Mouse (Mus musculus) intestine, embryonic 14.5 days (tissue): ENCODE results near the gene Klhdc8b. TPM values are rescaled to one million over a fixed set of nuclear protein-coding genes. Genes with fewer than 3 reads are reported as not detected.
A peak's percentile ranks its signal among the peaks of the same experiment; 100 is the strongest.

Experiments
- ATAC-seq: fragments of 200-750 bp; cut with Nextera tagmentation; replicated peaks from 2 replicates; pipeline ENCODE4 v1.8.0; 2017; ENCODE audit warnings: low read depth, moderate number of reproducible peaks, moderate TSS enrichment, moderate library complexity; ENCODE audit not compliant: low FRiP score, low TSS enrichment
- DNase-seq: peaks from one replicate; pipeline ENCODE4 v3.0.0-alpha.2; 2018; ENCODE audit warnings: low spot score
- H3K27ac ChIP-seq: fragments of 300-500 bp; sonication (generic); 2 replicates; pipeline ENCODE4 v1.5.1; 2014; ENCODE audit warnings: low read depth, mild to moderate bottlenecking, control low read depth
- H3K27me3 ChIP-seq: fragments of 300-500 bp; sonication (generic); replicated peaks from 2 replicates; pipeline ENCODE4 v1.6.1; 2014; ENCODE audit warnings: low read length, control low read depth; ENCODE audit not compliant: control insufficient read depth, insufficient read depth
- H3K36me3 ChIP-seq: fragments of 300-500 bp; sonication (generic); 2 replicates; pipeline ENCODE4 v1.6.1; 2014; ENCODE audit warnings: low read length, control low read depth; ENCODE audit not compliant: control insufficient read depth, insufficient read depth
- H3K4me1 ChIP-seq: fragments of 300-500 bp; sonication (generic); replicated peaks from 2 replicates; pipeline ENCODE4 v1.6.1; 2014; ENCODE audit warnings: low read length, control low read depth, mixed read lengths; ENCODE audit not compliant: control insufficient read depth, insufficient read depth
- H3K4me2 ChIP-seq: fragments of 300-500 bp; sonication (generic); 2 replicates; pipeline ENCODE4 v1.6.1; 2014; ENCODE audit warnings: low read length
- H3K4me3 ChIP-seq: fragments of 300-500 bp; sonication (generic); 2 replicates; pipeline ENCODE4 v1.5.1; 2014; ENCODE audit warnings: low read depth, low read length, control low read depth, mixed read lengths
- H3K9ac ChIP-seq: fragments of 300-500 bp; sonication (generic); 2 replicates; pipeline ENCODE4 v1.6.1; 2014; ENCODE audit warnings: mild to moderate bottlenecking, low read length
- H3K9me3 ChIP-seq: fragments of 300-500 bp; sonication (generic); 2 replicates; pipeline ENCODE4 v1.6.1; 2016; ENCODE audit warnings: low read length, control low read depth; ENCODE audit not compliant: control insufficient read depth
- WGBS: fragments of 180-500 bp; shearing (Covaris S2); extraction: QIAGEN DNeasy Blood & Tissue Kit; methylation state at CpG from one replicate; pipeline ENCODE4 v1.1.7; 2014; 5-methylcytosine and 5-hydroxymethylcytosine counted together
- polyA plus RNA-seq: library from polyadenylated mRNA; unstranded; fragments of >200 nt; fragmentation: Nextera tagmentation; extraction: Ambion mirVana; gene quantifications from 2 replicates; pipeline ENCODE4 v1.2.1, GENCODE M21; 2014

The Klhdc8b gene
- polyA plus RNA-seq, 1 experiment from 2014 or later, result 59.9 TPM

- Histone ChIP-seq H3K9ac (peak overlapping the region; percentile 60), H3K27ac (peak overlapping the region; percentile 71), H3K4me3 (peak overlapping the region; percentile 59)
Observed at GRCm38 (mm10) chr9:108451170-108451493, 10.2 kb downstream of the Klhdc8b start.

GRCm38 (mm10) chr9:108450292-108451169, 10.8 kb downstream of the Klhdc8b start:
- Histone ChIP-seq H3K9ac (peak overlapping the region; percentile 60), H3K27ac (peak overlapping the region; percentile 71), H3K4me3 (peak overlapping the region; percentile 59), H3K4me1 (peaks cover 34% of the 10 kb centered on the region), H3K27me3 (no peaks in the 10 kb centered on the region), H3K4me2 (peak overlapping the region; percentile 89), H3K9me3 (no peaks in the 10 kb centered on the region), H3K36me3 (peaks cover 12% of the 10 kb centered on the region)
- ATAC-seq (peak; percentile 45), DNase-seq (peak; percentile 78)
- WGBS, result 57% methylated on average over 21 of the region's 21 CpGs

More at GRCm38 (mm10) chr9:108451170-108451493, 10.2 kb downstream of the Klhdc8b start:
- DNase-seq (no peak), ATAC-seq (no peak)
- H3K9me3 ChIP-seq, result no peaks in the 10 kb centered on the region
- H3K4me1 ChIP-seq, result peaks cover 34% of the 10 kb centered on the region
- H3K4me2 ChIP-seq, result peak overlapping the region; percentile 89
- H3K27me3 ChIP-seq, result no peaks in the 10 kb centered on the region
- H3K36me3 ChIP-seq, result peaks cover 12% of the 10 kb centered on the region
- 88% methylated on average over 6 of the region's 6 CpGs for WGBS

- H3K9ac ChIP-seq, result no peak overlapping the region
- peak overlapping the region; percentile 71; the same call in 1 of the 2 replicates for H3K27ac ChIP-seq
- H3K27me3 ChIP-seq, result no peaks in the 10 kb centered on the region
- H3K9me3 ChIP-seq, result no peaks in the 10 kb centered on the region
- peaks cover 12% of the 10 kb centered on the region for H3K36me3 ChIP-seq
- H3K4me3 ChIP-seq, result peak overlapping the region; percentile 59
- DNase-seq, result peak; percentile 66
- H3K4me2 ChIP-seq, result peak overlapping the region; percentile 89
- peaks cover 34% of the 10 kb centered on the region for H3K4me1 ChIP-seq
- 0 out of 2 replicates have a peak, but pooled peaks have one; percentile 2 for ATAC-seq
- WGBS, result 52% methylated on average over 4 of the region's 4 CpGs
Observed at GRCm38 (mm10) chr9:108449860-108450259, 11.5 kb downstream of the Klhdc8b start.

GRCm38 (mm10) chr9:108445125-108445524, 16.3 kb downstream of the Klhdc8b start:
- H3K9ac ChIP-seq, result no peak overlapping the region

GRCm38 (mm10) chr9:108441236-108441919, 20.0 kb downstream of the Klhdc8b start:
- ATAC-seq (no peak), DNase-seq (no peak)
- no peaks in the 10 kb centered on the region for H3K9me3 ChIP-seq
- no peak overlapping the region for H3K4me2 ChIP-seq
- H3K27ac ChIP-seq, result no peak overlapping the region
- no peak overlapping the region for H3K9ac ChIP-seq
- H3K4me3 ChIP-seq, result no peak overlapping the region
- no peaks in the 10 kb centered on the region for H3K27me3 ChIP-seq
- H3K4me1 ChIP-seq, result no peaks in the 10 kb centered on the region
- 89% methylated on average over 11 of the region's 11 CpGs for WGBS
- no peaks in the 10 kb centered on the region for H3K36me3 ChIP-seq

More at GRCm38 (mm10) chr9:108445125-108445524, 16.3 kb downstream of the Klhdc8b start:
- H3K4me2 ChIP-seq, result no peak overlapping the region
- H3K4me1 ChIP-seq, result peaks cover 10% of the 10 kb centered on the region
- H3K9me3 ChIP-seq, result no peaks in the 10 kb centered on the region
- peaks cover 12% of the 10 kb centered on the region for H3K36me3 ChIP-seq
- 60% methylated on average over 9 of the region's 9 CpGs for WGBS
- H3K27ac ChIP-seq, result no peak overlapping the region
- H3K27me3 ChIP-seq, result no peaks in the 10 kb centered on the region
- no peak overlapping the region for H3K4me3 ChIP-seq
- ATAC-seq, result no peak
- DNase-seq, result no peak

- no peaks in the 10 kb centered on the region for H3K9me3 ChIP-seq
- H3K4me2 ChIP-seq, result no peak overlapping the region
- no peak overlapping the region for H3K27ac ChIP-seq
- 65% methylated on average over 5 of the region's 5 CpGs for WGBS
- no peak overlapping the region for H3K4me3 ChIP-seq
- ATAC-seq (no peak), DNase-seq (no peak)
- no peaks in the 10 kb centered on the region for H3K36me3 ChIP-seq
- H3K27me3 ChIP-seq, result no peaks in the 10 kb centered on the region
- no peaks in the 10 kb centered on the region for H3K4me1 ChIP-seq
- no peak overlapping the region for H3K9ac ChIP-seq
Observed at GRCm38 (mm10) chr9:108440485-108440884, 20.9 kb downstream of the Klhdc8b start.

- H3K4me1 ChIP-seq, result no peaks in the 10 kb centered on the region
- no peaks in the 10 kb centered on the region for H3K36me3 ChIP-seq
- H3K9ac ChIP-seq, result no peak overlapping the region
- H3K9me3 ChIP-seq, result no peaks in the 10 kb centered on the region
- H3K4me3 ChIP-seq, result no peak overlapping the region
- 66% methylated on average over 6 of the region's 6 CpGs for WGBS
- no peak for ATAC-seq
- no peaks in the 10 kb centered on the region for H3K27me3 ChIP-seq
- no peak overlapping the region for H3K27ac ChIP-seq
- DNase-seq, result no peak
- no peak overlapping the region for H3K4me2 ChIP-seq
Observed at GRCm38 (mm10) chr9:108439176-108439575, 22.2 kb downstream of the Klhdc8b start.

GRCm38 (mm10) chr9:108436182-108436581, 25.2 kb downstream of the Klhdc8b start, which contains the start of gene BC048562:
BC048562 (plus strand) TSS chr9:108436482.
- WGBS, result 82% methylated on average over 3 of the region's 3 CpGs
- DNase-seq (no peak), ATAC-seq (no peak)
- Histone ChIP-seq H3K4me2 (no peak within 1 kb of the TSS), H3K4me3 (no peak within 1 kb of the TSS), H3K27ac (no peak within 1 kb of the TSS), H3K4me1 (no peaks in the 10 kb centered on the region), H3K9me3 (no peaks in the 10 kb centered on the region), H3K36me3 (no peaks in the 10 kb centered on the region), H3K27me3 (no peaks in the 10 kb centered on the region), H3K9ac (no peak within 1 kb of the TSS)
